Mouse (Mus musculus): Measurements from ENCODE around the gene Armt1.
A peak's percentile ranks its signal among the peaks of the same experiment; 100 is the strongest.

- TF ChIP-seq POLR2AphosphoS5 (IDR thresholded peaks at IDR 0.05; ENCODE audit: borderline replicate concordance, low read depth, low read length), result no peak
- TF ChIP-seq CTCF (IDR thresholded peaks at IDR 0.05 in 2 of 3, conservative IDR thresholded peaks at IDR 0.05 in 1 of 3; ENCODE audit: control insufficient read depth in 1 of 3, insufficient read depth in 1 of 3, low read depth in 2 of 3, low read length in 3 of 3, poor library complexity in 1 of 3, severe bottlenecking in 1 of 3), result peak in 1 of 3 experiments; percentile 34; a peak in 2 of 6 replicates
Observed at GRCm38 (mm10) chr10:4432996-4433755, 909 bp downstream of the Armt1 start.
